Mouse (Mus musculus) midbrain, embryonic 15.5 days (tissue): ENCODE measurements around the gene Arid2. TPM values are rescaled to one million over a fixed set of nuclear protein-coding genes. Genes with fewer than 3 reads are reported as not detected.

Experiments used
- microRNA-seq: library from miRNA; unstranded; fragments of <30 nt; microRNA quantifications from one replicate; pipeline ENCODE4, GENCODE M21; 2016
- polyA plus RNA-seq: library from polyadenylated mRNA; unstranded; fragments of >200 nt; fragmentation: Nextera tagmentation; extraction: Ambion mirVana; gene quantifications from 2 replicates; pipeline ENCODE4 v1.2.1, GENCODE M21; 2015

Gene Arid2
- polyA plus RNA-seq, 1 experiment from 2014 or later, result 22.9 TPM

Small RNA genes lying within 50 kb of the gene (microRNA-seq; reads per million reads assigned to microRNA genes)
- gene Gm25397, result not detected

Other genes starting within 250 kb of the Arid2 start
- 42.1 and 42.3 TPM in 2 replicates for gene Scaf11, start 173.3 kb downstream of the Arid2 start, polyA plus RNA-seq